Mouse (Mus musculus): ENCODE measurements around the gene Mbd6. TPM values are rescaled to one million over a fixed set of nuclear protein-coding genes. Genes with fewer than 3 reads are reported as not detected.

Mbd6 gene
- total and polyA plus RNA-seq, 2 experiments from 2014 or later = 4.8 to 9.4 TPM

DNA sequence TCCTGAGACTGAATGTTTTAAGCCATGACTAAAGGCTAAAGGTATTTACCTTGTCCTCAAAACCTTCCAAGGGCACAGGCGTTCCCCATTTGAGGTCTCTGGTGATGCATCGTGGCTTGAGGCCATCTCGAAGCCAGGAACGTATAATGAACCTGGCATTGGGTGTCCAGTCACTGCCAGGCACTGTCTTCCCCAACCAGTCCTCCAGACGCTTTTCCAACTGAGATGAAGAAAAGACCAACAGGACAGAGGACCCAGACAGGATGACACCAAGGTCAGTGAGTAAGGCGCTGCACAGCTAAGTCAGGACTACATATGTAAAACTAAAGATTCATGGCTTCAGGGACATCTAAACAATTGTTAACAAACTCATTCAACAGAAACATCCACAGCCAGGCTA is 11.5 kb upstream of the Mbd6 start:
- no peak for DNase-seq
- H3K9me3 ChIP-seq (ENCODE audit: low read length) = no peaks in the 10 kb centered on the region
- no peak for ATAC-seq
- WGBS = 95% methylated on average over 6 of the region's 6 CpGs
- peaks cover 85% of the 10 kb centered on the region for H3K36me3 ChIP-seq (ENCODE audit: insufficient read depth)
- H3K9ac ChIP-seq = no peak overlapping the region
- no peak for TF ChIP-seq CTCF (IDR thresholded peaks at IDR 0.05; ENCODE audit: low read depth)
- no peaks in the 10 kb centered on the region for H3K4me1 ChIP-seq (ENCODE audit: insufficient read depth)
- no peaks in the 10 kb centered on the region for H3K27me3 ChIP-seq (ENCODE audit: insufficient read depth, low read length)
- H3K4me3 ChIP-seq (ENCODE audit: low read depth, low read length) = no peak overlapping the region
- no peak overlapping the region for H3K27ac ChIP-seq (ENCODE audit: low read depth, low read length)
- H3K4me2 ChIP-seq (ENCODE audit: low read depth) = no peak overlapping the region

DNA sequence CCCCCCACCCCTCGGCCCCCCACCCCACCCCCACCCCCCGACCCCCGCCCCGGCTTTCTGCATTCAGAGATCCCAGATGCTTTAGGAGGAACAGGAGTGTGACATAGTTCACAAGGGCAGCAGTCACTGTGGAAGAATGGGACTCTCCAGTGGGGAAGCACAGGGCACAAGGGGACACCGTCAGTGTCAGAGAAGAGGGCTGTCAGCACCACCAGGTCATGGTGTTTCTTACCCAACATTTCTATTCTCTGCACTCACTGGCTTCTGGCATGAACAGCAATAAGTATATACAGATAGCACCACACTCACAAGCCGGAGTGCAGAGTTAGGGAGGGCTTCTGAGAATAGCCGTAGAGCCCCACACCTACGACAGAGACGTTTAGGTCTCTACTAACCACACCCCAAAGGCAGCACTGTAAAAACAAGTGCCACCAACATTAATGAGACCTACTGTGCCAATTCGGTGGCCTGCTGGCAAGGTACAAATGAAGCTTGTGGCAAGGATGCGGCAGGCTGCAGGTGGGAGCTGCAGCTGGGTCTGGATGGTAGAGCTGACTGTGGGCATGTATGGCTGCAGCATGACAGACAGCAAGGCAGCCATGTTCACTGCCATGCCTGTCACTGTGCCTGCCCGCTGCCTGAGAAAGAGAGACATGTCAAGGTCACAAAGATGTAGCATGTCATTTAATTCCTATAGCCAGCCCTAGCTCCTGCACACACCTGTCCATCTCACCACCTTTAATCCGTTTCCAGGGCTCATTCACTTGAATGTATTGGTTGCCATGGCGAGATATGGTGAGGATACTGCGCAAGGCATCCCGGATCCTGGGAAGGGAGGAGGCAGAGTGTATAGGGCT is 8.4 kb upstream of the Mbd6 start:
- no peak for ATAC-seq
- H3K9me3 ChIP-seq (ENCODE audit: low read length) = no peaks in the 10 kb centered on the region
- H3K4me2 ChIP-seq (ENCODE audit: low read depth) = no peak overlapping the region
- H3K4me1 ChIP-seq (ENCODE audit: insufficient read depth) = no peaks in the 10 kb centered on the region; the same call in 1 of the 2 replicates
- TF ChIP-seq CTCF (IDR thresholded peaks at IDR 0.05; ENCODE audit: low read depth) = no peak
- no peak for DNase-seq
- no peaks in the 10 kb centered on the region for H3K27me3 ChIP-seq (ENCODE audit: insufficient read depth, low read length)
- no peak overlapping the region for H3K4me3 ChIP-seq (ENCODE audit: low read depth, low read length)
- H3K27ac ChIP-seq (ENCODE audit: low read depth, low read length) = 0 out of 2 replicates have a peak overlapping the region, but pooled peaks have one; percentile 21
- no peak overlapping the region for H3K9ac ChIP-seq
- 91% methylated on average over 16 of the region's 16 CpGs for WGBS
- peaks cover 71% of the 10 kb centered on the region for H3K36me3 ChIP-seq (ENCODE audit: insufficient read depth)

DNA sequence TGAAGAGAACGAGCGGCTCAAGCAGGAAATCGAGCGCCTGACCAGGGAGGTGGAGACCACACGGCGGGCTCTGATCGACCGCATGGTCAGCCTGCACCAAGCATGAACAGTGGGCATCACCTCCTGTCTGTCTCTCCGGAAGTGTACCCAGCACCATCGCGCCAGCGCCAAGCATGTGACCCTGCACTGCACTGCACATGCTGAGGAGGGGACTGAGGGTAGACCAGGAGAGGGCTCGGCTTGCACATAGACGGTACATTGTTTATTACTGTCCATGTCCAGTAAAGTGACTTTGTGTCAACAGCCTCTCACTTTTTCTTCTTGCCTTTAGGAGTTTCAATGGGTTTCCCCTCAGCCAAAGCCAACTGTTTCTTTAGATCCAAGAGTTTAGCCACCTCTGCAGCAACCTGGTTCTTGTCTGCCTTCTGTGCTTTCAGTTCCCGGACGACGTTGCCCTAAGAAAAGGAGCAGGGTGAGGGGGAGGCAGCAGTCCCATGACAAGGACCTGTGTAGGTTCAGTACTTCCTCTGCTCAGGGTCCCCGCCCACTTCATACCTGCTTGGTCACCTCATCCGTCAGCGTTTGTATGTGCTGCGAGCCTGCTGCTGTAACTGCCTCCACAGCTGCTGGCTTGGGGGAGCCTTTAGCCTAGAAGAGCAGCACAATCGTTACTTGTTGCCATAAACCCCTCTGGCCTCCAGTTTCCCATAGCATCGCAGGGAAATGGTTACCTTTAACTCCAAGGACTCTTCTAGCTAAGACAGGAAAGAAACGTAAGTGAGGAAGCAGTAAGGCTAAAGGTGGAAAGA is 7.4 kb upstream of the Mbd6 start:
- no peak overlapping the region for H3K27ac ChIP-seq (ENCODE audit: low read depth, low read length)
- peaks cover 65% of the 10 kb centered on the region for H3K36me3 ChIP-seq (ENCODE audit: insufficient read depth)
- no peaks in the 10 kb centered on the region for H3K9me3 ChIP-seq (ENCODE audit: low read length)
- peaks cover 7% of the 10 kb centered on the region for H3K4me1 ChIP-seq (ENCODE audit: insufficient read depth)
- H3K4me3 ChIP-seq (ENCODE audit: low read depth, low read length) = no peak overlapping the region
- no peak overlapping the region for H3K4me2 ChIP-seq (ENCODE audit: low read depth)
- DNase-seq (no peak), ATAC-seq (no peak)
- no peak overlapping the region for H3K9ac ChIP-seq
- 93% methylated on average over 24 of the region's 24 CpGs for WGBS
- no peak for TF ChIP-seq CTCF (IDR thresholded peaks at IDR 0.05; ENCODE audit: low read depth)
- H3K27me3 ChIP-seq (ENCODE audit: insufficient read depth, low read length) = no peaks in the 10 kb centered on the region

GRCm38 (mm10) chr10:127294895-127295510 is 6.2 kb upstream of the Mbd6 start:
- H3K27me3 ChIP-seq (ENCODE audit: insufficient read depth, low read length) = no peaks in the 10 kb centered on the region
- TF ChIP-seq CTCF (IDR thresholded peaks at IDR 0.05; ENCODE audit: low read depth) = no peak
- H3K4me2 ChIP-seq (ENCODE audit: low read depth) = no peak overlapping the region
- DNase-seq = no peak
- H3K27ac ChIP-seq (ENCODE audit: low read depth, low read length) = no peak overlapping the region
- H3K4me1 ChIP-seq (ENCODE audit: insufficient read depth) = peaks cover 7% of the 10 kb centered on the region
- H3K9me3 ChIP-seq (ENCODE audit: low read length) = no peaks in the 10 kb centered on the region
- peaks cover 56% of the 10 kb centered on the region for H3K36me3 ChIP-seq (ENCODE audit: insufficient read depth)
- H3K9ac ChIP-seq = no peak overlapping the region
- 95% methylated on average over 10 of the region's 10 CpGs for whole genome bisulfite sequencing
- ATAC-seq = no peak
- H3K4me3 ChIP-seq (ENCODE audit: low read depth, low read length) = no peak overlapping the region

DNA sequence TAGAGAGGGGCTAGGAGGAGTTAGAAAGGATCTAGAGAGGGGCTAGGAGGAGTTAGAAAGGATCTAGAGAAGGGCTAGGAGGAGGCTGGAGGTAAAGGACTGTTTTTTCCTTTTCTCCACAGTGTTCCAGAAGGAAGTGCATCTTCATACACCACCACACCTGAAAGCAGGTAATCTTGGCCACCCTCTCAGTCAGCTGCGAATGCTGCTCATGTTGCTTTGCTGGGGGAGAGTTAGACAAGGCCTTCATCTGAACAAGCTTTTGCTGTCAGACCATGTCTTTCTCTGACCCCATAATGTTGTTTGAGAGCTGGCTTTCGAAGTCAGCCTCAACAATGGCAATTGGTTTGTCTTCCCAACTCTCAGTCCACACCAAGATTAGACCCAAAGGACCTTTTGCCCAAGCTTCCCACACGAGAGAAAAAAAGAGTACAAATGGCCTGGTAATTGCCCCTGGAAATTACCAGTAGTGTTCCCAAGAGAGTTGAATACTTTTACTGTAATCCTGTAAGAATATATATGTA is 4.8 kb upstream of the Mbd6 start:
- H3K4me2 ChIP-seq (ENCODE audit: low read depth) = no peak overlapping the region
- 90% methylated on average over 3 of the region's 3 CpGs for WGBS
- no peak for TF ChIP-seq CTCF (IDR thresholded peaks at IDR 0.05; ENCODE audit: low read depth)
- no peak for ATAC-seq
- H3K4me3 ChIP-seq (ENCODE audit: low read depth, low read length) = no peak overlapping the region
- DNase-seq = no peak
- H3K9me3 ChIP-seq (ENCODE audit: low read length) = no peaks in the 10 kb centered on the region
- peaks cover 43% of the 10 kb centered on the region for H3K36me3 ChIP-seq (ENCODE audit: insufficient read depth)
- no peak overlapping the region for H3K27ac ChIP-seq (ENCODE audit: low read depth, low read length)
- no peak overlapping the region for H3K9ac ChIP-seq
- H3K4me1 ChIP-seq (ENCODE audit: insufficient read depth) = peaks cover 7% of the 10 kb centered on the region
- H3K27me3 ChIP-seq (ENCODE audit: insufficient read depth, low read length) = no peaks in the 10 kb centered on the region

- H3K9me3 ChIP-seq (ENCODE audit: low read length) = no peaks in the 10 kb centered on the region
- peaks cover 42% of the 10 kb centered on the region for H3K36me3 ChIP-seq (ENCODE audit: insufficient read depth)
- WGBS = 89% methylated on average over 6 of the region's 6 CpGs
These were observed 4.2 kb upstream of the Mbd6 start for GRCm38 (mm10) chr10:127292987-127293538.

More at GRCm38 (mm10) chr10:127292987-127293538, 4.2 kb upstream of the Mbd6 start:
- Histone ChIP-seq H3K27me3 (ENCODE audit: insufficient read depth, low read length) (no peaks in the 10 kb centered on the region), H3K27ac (ENCODE audit: low read depth, low read length) (no peak overlapping the region), H3K4me1 (ENCODE audit: insufficient read depth) (peaks cover 7% of the 10 kb centered on the region), H3K9ac (no peak overlapping the region), H3K4me3 (ENCODE audit: low read depth, low read length) (no peak overlapping the region), H3K4me2 (ENCODE audit: low read depth) (no peak overlapping the region)
- no peak for ATAC-seq
- no peak for DNase-seq
- TF ChIP-seq CTCF (IDR thresholded peaks at IDR 0.05; ENCODE audit: low read depth) = no peak

Data from forebrain, postnatal 0 days (tissue).